ENCODE assay signal across 17 mouse cellular contexts in the genomic region with DNA sequence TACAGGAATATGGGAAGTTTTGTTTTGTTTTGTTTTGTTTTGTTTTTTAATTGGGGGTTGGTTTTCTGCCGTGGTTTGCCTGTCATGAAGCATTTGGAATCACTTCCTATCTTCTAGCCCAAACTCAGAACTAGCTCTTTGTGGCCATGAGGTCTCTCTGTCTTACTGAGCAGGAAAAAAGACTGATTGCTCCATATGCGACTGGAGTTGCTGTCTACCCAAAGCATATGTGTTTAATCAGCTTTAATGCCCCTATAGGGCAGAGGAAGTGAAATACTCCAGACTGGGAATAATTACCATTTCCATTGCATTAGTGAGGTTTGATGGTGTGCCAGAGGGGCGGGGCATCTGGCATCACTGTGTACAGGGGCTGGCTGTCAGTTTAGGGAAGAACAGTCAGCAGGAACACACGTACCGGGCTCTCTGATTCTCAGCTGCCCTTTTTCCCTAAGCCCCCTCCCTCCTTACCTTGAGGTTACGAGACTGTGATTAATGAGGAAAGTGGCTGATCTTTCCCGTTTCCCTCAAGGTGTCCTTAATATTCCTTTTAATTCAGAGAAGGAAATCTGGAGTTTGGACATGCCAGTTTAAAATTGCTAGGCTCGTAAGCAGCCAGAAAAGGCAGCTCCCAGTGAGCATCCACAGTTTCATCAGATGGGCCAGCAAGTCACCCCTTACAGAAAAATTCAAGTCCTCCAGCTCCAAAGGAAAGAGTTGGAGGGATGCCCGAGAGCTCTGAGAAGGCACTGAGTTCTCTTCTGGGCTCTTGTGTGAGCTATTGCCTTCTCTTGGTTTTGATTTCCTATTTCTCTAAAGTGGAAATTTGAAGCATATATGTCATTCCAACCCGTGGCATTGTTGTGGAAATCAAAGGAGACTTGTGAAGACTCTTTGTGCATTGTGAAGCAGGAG.
A peak's percentile ranks its signal among the peaks of the same experiment; 100 is the strongest.
DNase-seq lines count a peak whose midpoint lies in the region; ATAC-seq and TF ChIP-seq lines count a peak whose summit lies in the region.
"Had no signal": no experiment of that assay in that cellular context is flagged by ENCODE, and none has a peak within 500 bp of the region (broad histone marks: within the 10 kb centered on the region; RNA-seq: fewer than 3 reads in every experiment).

No protein-coding gene starts in this region.

- TF ChIP-seq POLR2A in brain, embryonic 14.5 days (IDR thresholded peaks at IDR 0.05; ENCODE audit: borderline replicate concordance, extremely low read depth, insufficient read depth, insufficient read length, poor library complexity, severe bottlenecking): no peak

- H3K4me2 ChIP-seq in heart, embryonic 11.5 days: no peak overlapping the region
- no peak overlapping the region for H3K4me2 ChIP-seq in embryonic facial prominence, embryonic 11.5 days (ENCODE audit: low read depth, low read length)
- H3K4me2 ChIP-seq in liver, embryonic 12.5 days: no peak overlapping the region
- H3K4me2 ChIP-seq: liver, embryonic 15.5 days had no signal

- no peaks in the 10 kb centered on the region for H3K27me3 ChIP-seq in heart, embryonic 11.5 days (ENCODE audit: control insufficient read depth, insufficient read depth, low read length)
- H3K27me3 ChIP-seq in embryonic facial prominence, embryonic 11.5 days (ENCODE audit: control insufficient read depth, insufficient read depth, low read length): no peaks in the 10 kb centered on the region
- H3K27me3 ChIP-seq in liver, embryonic 12.5 days (replicated peaks): no peaks in the 10 kb centered on the region
- H3K27me3 ChIP-seq: liver, embryonic 15.5 days had no signal

- TF ChIP-seq CTCF in brain, embryonic 14.5 days (IDR thresholded peaks at IDR 0.05; ENCODE audit: borderline replicate concordance, extremely low read depth, insufficient read depth, insufficient read length): no peak

- no peaks in the 10 kb centered on the region for H3K36me3 ChIP-seq in heart, embryonic 11.5 days (ENCODE audit: control insufficient read depth, insufficient read depth, low read length)
- H3K36me3 ChIP-seq in embryonic facial prominence, embryonic 11.5 days (replicated peaks; ENCODE audit: control insufficient read depth, insufficient read depth, low read depth, low read length): no peaks in the 10 kb centered on the region
- no peaks in the 10 kb centered on the region for H3K36me3 ChIP-seq in liver, embryonic 12.5 days
- H3K36me3 ChIP-seq: liver, embryonic 15.5 days had no signal

- no peak for ATAC-seq in heart, embryonic 11.5 days (replicated peaks; ENCODE audit: insufficient number of reproducible peaks, low FRiP score, low TSS enrichment)
- ATAC-seq in embryonic facial prominence, embryonic 11.5 days (replicated peaks; ENCODE audit: insufficient number of reproducible peaks, low FRiP score, low TSS enrichment, low read depth): peak; percentile 88
- no peak for ATAC-seq in liver, embryonic 12.5 days
- ATAC-seq: lung, postnatal 0 days; Patski had no signal

- no peak overlapping the region for H3K27ac ChIP-seq in heart, embryonic 11.5 days (ENCODE audit: low read depth, low read length)
- no peak overlapping the region for H3K27ac ChIP-seq in embryonic facial prominence, embryonic 11.5 days (replicated peaks; ENCODE audit: low read depth, low read length)
- no peak overlapping the region for H3K27ac ChIP-seq in liver, embryonic 12.5 days
- H3K27ac ChIP-seq: gastrocnemius, adult 2 months; liver, embryonic 15.5 days had no signal

- H3K4me1 ChIP-seq in heart, embryonic 11.5 days (ENCODE audit: control insufficient read depth, insufficient read depth, low read length): no peaks in the 10 kb centered on the region
- no peaks in the 10 kb centered on the region for H3K4me1 ChIP-seq in embryonic facial prominence, embryonic 11.5 days (ENCODE audit: control insufficient read depth, insufficient read depth, low read length)
- H3K4me1 ChIP-seq in liver, embryonic 12.5 days: no peaks in the 10 kb centered on the region
- H3K4me1 ChIP-seq: liver, embryonic 15.5 days had no signal

- H3K9me3 ChIP-seq in heart, embryonic 11.5 days (replicated peaks; ENCODE audit: control insufficient read depth, low read length): no peaks in the 10 kb centered on the region
- no peaks in the 10 kb centered on the region for H3K9me3 ChIP-seq in embryonic facial prominence, embryonic 11.5 days (replicated peaks; ENCODE audit: control insufficient read depth, low read length)
- H3K9me3 ChIP-seq in liver, embryonic 12.5 days (replicated peaks): no peaks in the 10 kb centered on the region
- H3K9me3 ChIP-seq: liver, embryonic 15.5 days had no signal

- H3K4me3 ChIP-seq in heart, embryonic 11.5 days (ENCODE audit: low read depth, low read length): no peak overlapping the region
- H3K4me3 ChIP-seq in embryonic facial prominence, embryonic 11.5 days (ENCODE audit: low read depth, low read length): no peak overlapping the region
- H3K4me3 ChIP-seq in liver, embryonic 12.5 days: no peak overlapping the region
- H3K4me3 ChIP-seq: gastrocnemius, adult 2 months; liver, embryonic 15.5 days had no signal

- no peak overlapping the region for H3K9ac ChIP-seq in heart, embryonic 11.5 days (ENCODE audit: low read depth, low read length)
- H3K9ac ChIP-seq in embryonic facial prominence, embryonic 11.5 days (replicated peaks; ENCODE audit: low read length): no peak overlapping the region
- H3K9ac ChIP-seq in liver, embryonic 12.5 days: no peak overlapping the region
- H3K9ac ChIP-seq: liver, embryonic 15.5 days had no signal

- DNase-seq in heart, adult 11 months: peak; percentile 51
- peak; percentile 66 for DNase-seq in brain, embryonic 14.5 days (ENCODE audit: low read depth)
- peak; percentile 71 for DNase-seq in embryonic facial prominence, embryonic 11.5 days (ENCODE audit: low spot score)
- peak; percentile 35 for DNase-seq in hindlimb bud, embryonic 11.5 days (ENCODE audit: extremely low spot score, low read depth, low spot score)
- no peak for DNase-seq in kidney, adult 8-10 months
- DNase-seq: adrenal gland, postnatal 25 days; cerebellum, adult 2 months; gastrocnemius, adult 2 months; kidney, adult 2 months; kidney, postnatal 25 days; right cerebral cortex, postnatal 14 days; thymus, postnatal 14 days had no signal

- WGBS in heart, embryonic 11.5 days (ENCODE audit: insufficient replicate concordance): 76% methylated on average over 10 of the region's 10 CpGs
- WGBS in embryonic facial prominence, embryonic 11.5 days: 41% methylated on average over 10 of the region's 10 CpGs
- WGBS in liver, embryonic 12.5 days (ENCODE audit: insufficient replicate concordance): 58% methylated on average over 10 of the region's 10 CpGs

Comparison
In these comparisons a context has a peak if more than half of its experiments do, and no peak if none do; other contexts are left out.
1. DNase-seq: peak in heart, adult 11 months (single experiment), brain, embryonic 14.5 days (single experiment), embryonic facial prominence, embryonic 11.5 days (single experiment) and hindlimb bud, embryonic 11.5 days (single experiment); none in kidney, adult 8-10 months (0 of 2).